Mouse (Mus musculus): ENCODE data around the gene Gm15023.
"Not testable (repeated sequence)": the region's sequence is repeated elsewhere in the genome, so short reads cannot be mapped to it uniquely, and the experiment has no call there.

Gm15023 gene

DNA sequence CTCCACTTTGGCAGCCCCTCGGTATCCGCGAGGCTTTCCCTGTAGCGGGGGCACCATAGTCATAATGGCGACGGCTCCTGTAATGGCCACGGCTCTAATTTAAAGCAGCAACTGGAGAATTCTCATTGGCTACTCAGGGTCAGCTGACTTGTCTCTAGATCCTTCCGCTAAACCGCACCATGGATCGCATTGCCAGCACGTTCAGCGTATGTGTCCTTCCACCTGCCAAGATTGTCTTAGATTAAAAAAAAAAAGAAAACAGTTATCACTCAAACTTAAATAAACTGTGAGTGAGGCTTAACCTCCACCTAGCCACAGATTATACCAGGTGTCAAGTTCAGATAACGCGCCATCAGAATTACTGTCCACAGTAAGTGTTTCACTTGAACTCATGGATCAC is at the start of gene Gm15023:
Gene Gm15023 (minus strand): TSS at position 101 of the 400 bp plus-strand sequence.
- not testable (repeated sequence) for DNase-seq

DNA sequence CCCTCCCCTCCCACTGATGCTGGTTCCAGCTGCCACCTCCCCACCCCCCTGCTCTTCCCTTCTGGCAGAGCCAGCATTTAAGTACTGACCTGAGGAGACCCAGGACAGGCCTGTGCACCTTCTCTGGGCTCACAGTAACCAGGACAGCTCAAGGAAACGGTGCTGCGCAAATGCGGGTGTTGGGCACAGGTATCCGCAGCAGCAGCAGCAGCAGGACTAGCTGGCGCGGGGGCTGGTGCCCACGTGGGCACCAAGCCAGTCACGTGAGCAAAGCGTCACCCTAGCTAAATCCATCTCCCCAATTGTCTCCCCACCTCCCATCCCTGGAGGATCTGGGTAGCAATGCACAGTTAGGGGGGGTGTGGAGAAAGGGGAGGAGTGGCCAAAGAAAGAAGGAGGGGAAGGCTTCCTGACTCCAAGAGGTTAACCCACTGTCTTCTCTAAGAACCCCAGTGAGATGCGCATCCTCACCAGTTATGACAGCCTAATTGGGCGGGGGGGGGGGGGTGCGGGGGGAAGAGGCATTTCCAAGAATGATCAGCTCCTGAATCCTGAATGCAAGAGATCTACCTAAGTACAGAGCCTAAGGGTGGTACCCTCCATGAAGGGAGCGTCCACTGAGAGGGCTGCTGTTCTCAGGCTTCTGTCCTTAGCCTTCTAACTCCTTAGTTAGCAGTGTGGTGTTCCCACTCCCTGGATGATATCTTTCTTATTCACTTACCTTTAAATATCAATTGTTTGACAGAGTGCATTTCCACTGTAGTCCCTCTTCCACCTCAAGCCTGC is 33.2 kb upstream of the Gm15023 start, which contains the start of gene Tceal6:
Gene Tceal6 (minus strand): TSS at position 252 of the 786 bp plus-strand sequence.
- DNase-seq, result no peak

DNA sequence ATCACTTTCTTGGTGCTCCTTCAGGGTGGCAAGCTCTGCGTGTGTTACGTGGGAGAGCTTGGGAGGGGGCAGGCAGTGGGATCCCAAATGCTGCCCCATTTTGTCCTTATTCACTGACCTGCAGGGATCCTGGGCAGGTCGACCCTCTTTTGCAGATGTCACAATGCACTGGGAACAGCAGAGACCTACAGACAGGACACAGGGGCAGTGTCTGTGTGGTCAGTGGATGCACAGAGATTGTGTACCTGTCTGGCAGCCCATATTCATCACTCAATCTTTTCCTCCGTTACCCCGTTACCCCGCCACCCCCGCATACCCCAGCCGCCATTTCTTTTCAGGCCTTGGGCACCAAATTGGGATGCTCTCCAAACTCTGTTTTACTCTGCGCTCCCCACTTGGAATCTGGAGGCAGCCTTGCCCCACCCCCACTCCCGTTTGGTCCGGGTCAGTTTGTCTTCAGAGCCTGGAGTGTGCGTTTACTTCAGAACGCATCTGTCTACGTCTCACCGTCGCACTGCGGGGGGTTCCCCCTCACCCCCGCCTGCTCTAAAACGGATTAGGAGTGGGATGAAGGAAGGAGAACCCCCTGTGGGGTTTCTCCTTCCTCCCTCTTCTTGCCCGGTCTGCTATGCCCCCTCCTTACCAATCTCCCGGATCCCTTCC is 32.5 kb upstream of the Gm15023 start:
- not testable (repeated sequence) for DNase-seq

DNA sequence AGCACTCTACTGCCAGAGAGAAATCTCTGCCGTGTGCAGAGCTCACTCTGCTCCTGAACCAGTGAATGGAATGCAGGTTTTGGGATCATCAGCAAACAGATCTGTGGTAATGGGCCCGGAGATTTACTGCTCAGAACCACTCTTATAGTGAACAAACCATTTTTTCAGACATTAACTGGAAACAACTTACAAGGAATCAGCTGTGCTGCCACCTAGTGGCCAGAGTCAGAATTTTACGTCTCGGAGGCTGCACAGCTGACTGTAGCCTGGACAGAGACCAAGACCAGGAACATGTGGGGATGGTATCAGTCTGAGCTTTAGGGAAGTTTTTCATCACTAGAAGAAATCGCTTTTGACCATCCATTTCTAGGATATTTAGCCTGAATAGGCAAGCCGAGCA is 12.5 kb upstream of the Gm15023 start:
- DNase-seq, result not testable (repeated sequence)

DNA sequence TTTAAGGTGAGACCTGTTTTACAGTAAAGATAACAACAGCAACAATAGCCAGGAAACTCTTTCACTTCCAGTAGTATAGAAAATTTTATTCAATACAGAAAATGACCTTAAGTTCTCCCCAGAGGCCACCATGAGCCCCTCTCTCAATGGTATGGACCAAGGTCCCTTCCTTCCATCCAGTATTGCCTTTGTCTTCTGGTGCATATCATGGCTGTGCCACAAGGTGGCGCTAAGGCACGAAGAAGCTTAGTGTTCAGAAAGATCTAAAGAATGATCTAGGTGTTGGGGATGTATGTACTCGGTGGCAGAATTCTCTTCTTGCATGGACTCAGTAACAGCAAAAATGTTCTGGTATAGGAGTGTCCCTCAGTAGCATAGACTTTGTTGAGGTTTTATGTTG is 11.2 kb upstream of the Gm15023 start:
- not testable (repeated sequence) for DNase-seq
